Mouse (Mus musculus) liver, postnatal 0 days (tissue): ENCODE measurements around the gene Esp6. TPM values are rescaled to one million over a fixed set of nuclear protein-coding genes. Genes with fewer than 3 reads are reported as not detected.
"Not testable (repeated sequence)": the region's sequence is repeated elsewhere in the genome, so short reads cannot be mapped to it uniquely, and the experiment has no call there.

Experiments
- ATAC-seq: fragments of 200-750 bp; cut with Nextera tagmentation; 2 replicates; pipeline ENCODE4 v1.8.0; 2017; ENCODE audit warnings: mild to moderate bottlenecking, moderate library complexity
- DNase-seq: peaks from one replicate; pipeline ENCODE4 v3.0.0-alpha.2; 2016
- H3K27ac ChIP-seq: fragments of 300-500 bp; sonication (generic); 2 replicates; pipeline ENCODE4 v1.5.1; 2014; ENCODE audit warnings: antibody characterized with exemption, moderate library complexity, mild to moderate bottlenecking, low read depth
- H3K27me3 ChIP-seq: fragments of 300-500 bp; sonication (generic); 2 replicates; pipeline ENCODE4 v1.6.1; 2014; ENCODE audit warnings: low read length, control low read depth, mixed read lengths; ENCODE audit not compliant: insufficient read depth
- H3K36me3 ChIP-seq: fragments of 300-500 bp; sonication (generic); replicated peaks from 2 replicates; pipeline ENCODE4 v1.6.1; 2014; ENCODE audit warnings: mild to moderate bottlenecking, control low read depth, low read length, moderate library complexity, mixed read lengths; ENCODE audit not compliant: insufficient read depth
- H3K4me1 ChIP-seq: fragments of 300-500 bp; sonication (generic); 2 replicates; pipeline ENCODE4 v1.6.1; 2014; ENCODE audit warnings: antibody characterized with exemption, mild to moderate bottlenecking, control low read depth; ENCODE audit not compliant: insufficient read depth
- H3K4me2 ChIP-seq: fragments of 300-500 bp; sonication (generic); 2 replicates; pipeline ENCODE4 v1.6.1; 2014; ENCODE audit warnings: low read depth, mild to moderate bottlenecking, low read length, moderate library complexity, mixed read lengths
- H3K4me3 ChIP-seq: fragments of 300-500 bp; sonication (generic); 2 replicates; pipeline ENCODE4 v1.5.1; 2014; ENCODE audit warnings: low read depth, low read length
- H3K9ac ChIP-seq: fragments of 300-500 bp; sonication (generic); replicated peaks from 2 replicates; pipeline ENCODE4 v1.6.1; 2014; ENCODE audit warnings: mild to moderate bottlenecking, moderate library complexity
- H3K9me3 ChIP-seq: fragments of 300-500 bp; sonication (generic); 2 replicates; pipeline ENCODE4 v1.6.1; 2016; ENCODE audit warnings: mild to moderate bottlenecking, control low read depth, low read length, mixed read lengths
- CTCF ChIP-seq: sonication (generic); IDR thresholded peaks from 2 replicates; pipeline ENCODE4 v1.5.1; 2016; ENCODE audit warnings: antibody characterized with exemption, low read depth
- EP300 ChIP-seq: IDR thresholded peaks from 2 replicates; pipeline ENCODE4 v1.6.1; 2016; ENCODE audit warnings: antibody characterized with exemption, low read depth, mild to moderate bottlenecking
- WGBS: fragments of 180-500 bp; shearing (Covaris S2); extraction: QIAGEN DNeasy Blood & Tissue Kit; methylation state at CpG from one replicate; pipeline ENCODE4 v1.1.7; 2014; ENCODE audit not compliant: insufficient replicate concordance; 5-methylcytosine and 5-hydroxymethylcytosine counted together
- polyA plus RNA-seq: library from polyadenylated mRNA; unstranded; fragments of >200 nt; fragmentation: Nextera tagmentation; extraction: Ambion mirVana; gene quantifications from 2 replicates; pipeline ENCODE4 v1.2.1, GENCODE M21; 2015

Esp6 gene
- not detected in 2 replicates for polyA plus RNA-seq

- no peak for ATAC-seq
- no peaks in the 10 kb centered on the region for H3K4me1 ChIP-seq
- no peak within 1 kb of the TSS for H3K4me3 ChIP-seq
- DNase-seq, result no peak
- H3K36me3 ChIP-seq, result no peaks in the 10 kb centered on the region
- TF ChIP-seq EP300 (no peak), CTCF (no peak)
- H3K4me2 ChIP-seq, result no peak within 1 kb of the TSS
- no peaks in the 10 kb centered on the region for H3K27me3 ChIP-seq
- 74% methylated on average over 5 of the region's 5 CpGs for WGBS
- H3K27ac ChIP-seq, result no peak within 1 kb of the TSS
- H3K9me3 ChIP-seq, result no peaks in the 10 kb centered on the region
- H3K9ac ChIP-seq, result no peak within 1 kb of the TSS
Measured at GRCm38 (mm10) chr17:40561207-40561606, at the start of gene Esp6. Esp6 (plus strand) TSS chr17:40561507.

GRCm38 (mm10) chr17:40519818-40520217, 41.5 kb upstream of the Esp6 start, which contains the start of gene Esp8:
Esp8 (plus strand) TSS chr17:40520022.
- Histone ChIP-seq H3K9ac (no peak within 1 kb of the TSS), H3K36me3 (no peaks in the 10 kb centered on the region), H3K27me3 (no peaks in the 10 kb centered on the region), H3K4me2 (no peak within 1 kb of the TSS), H3K4me1 (no peaks in the 10 kb centered on the region), H3K27ac (no peak within 1 kb of the TSS), H3K4me3 (no peak within 1 kb of the TSS), H3K9me3 (no peaks in the 10 kb centered on the region)
- ATAC-seq (no peak), DNase-seq (no peak)
- no peak for TF ChIP-seq EP300
- no peak for TF ChIP-seq CTCF
- WGBS, result 53% methylated on average over 3 of the region's 3 CpGs

DNA sequence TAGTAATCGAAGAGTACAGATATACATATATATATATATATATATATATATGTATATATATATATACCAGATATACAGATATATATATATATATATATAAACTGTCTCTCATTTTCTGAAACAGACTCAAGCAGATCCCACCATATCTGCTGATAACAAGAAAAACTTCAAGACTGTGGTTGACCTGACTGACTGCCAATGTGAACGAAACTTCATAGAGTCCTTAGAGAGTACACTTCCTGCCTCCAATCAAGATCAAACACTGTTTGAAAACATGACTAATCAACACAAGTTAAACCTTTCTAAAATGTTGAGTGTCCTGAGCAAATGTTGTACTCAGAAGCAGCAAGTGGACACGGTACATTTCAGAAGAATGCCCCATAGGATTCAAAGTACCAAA, 31.5 kb upstream of the Esp6 start:
- no peaks in the 10 kb centered on the region for H3K4me1 ChIP-seq
- no peak overlapping the region for H3K4me3 ChIP-seq
- H3K9me3 ChIP-seq, result no peaks in the 10 kb centered on the region
- no peak overlapping the region for H3K9ac ChIP-seq
- H3K27me3 ChIP-seq, result no peaks in the 10 kb centered on the region
- 63% methylated on average over 3 of the region's 3 CpGs for WGBS
- DNase-seq, result no peak
- no peaks in the 10 kb centered on the region for H3K36me3 ChIP-seq
- ATAC-seq, result no peak
- no peak overlapping the region for H3K4me2 ChIP-seq
- H3K27ac ChIP-seq, result no peak overlapping the region
- TF ChIP-seq CTCF (no peak), EP300 (no peak)

DNA sequence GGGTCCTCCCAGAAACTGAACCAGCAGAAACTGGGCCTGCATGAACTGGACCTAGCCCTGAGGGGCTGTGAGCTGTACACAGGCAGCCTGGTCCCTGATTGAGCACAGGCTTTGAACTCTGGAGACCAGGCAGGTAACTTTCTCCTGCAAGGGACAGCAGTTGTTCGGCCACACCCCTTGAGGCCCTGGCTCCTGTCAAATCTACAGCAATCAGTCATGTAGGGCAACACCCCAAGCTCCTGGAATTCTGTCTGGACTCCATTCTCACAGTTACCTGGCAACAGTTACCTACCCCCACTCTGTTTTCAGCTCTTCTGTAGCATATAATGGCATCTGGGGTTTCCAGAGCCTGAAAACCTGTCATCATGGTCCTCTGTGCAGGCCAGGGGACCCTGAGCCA, 30.2 kb upstream of the Esp6 start:
- Histone ChIP-seq H3K4me3 (no peak overlapping the region), H3K27ac (no peak overlapping the region), H3K27me3 (no peaks in the 10 kb centered on the region), H3K4me1 (no peaks in the 10 kb centered on the region), H3K4me2 (no peak overlapping the region), H3K36me3 (no peaks in the 10 kb centered on the region), H3K9ac (no peak overlapping the region), H3K9me3 (no peaks in the 10 kb centered on the region)
- ATAC-seq (no peak), DNase-seq (no peak)
- TF ChIP-seq CTCF, result no peak
- no peak for TF ChIP-seq EP300
- 87% methylated on average over 1 of the region's 1 CpGs for WGBS

DNA sequence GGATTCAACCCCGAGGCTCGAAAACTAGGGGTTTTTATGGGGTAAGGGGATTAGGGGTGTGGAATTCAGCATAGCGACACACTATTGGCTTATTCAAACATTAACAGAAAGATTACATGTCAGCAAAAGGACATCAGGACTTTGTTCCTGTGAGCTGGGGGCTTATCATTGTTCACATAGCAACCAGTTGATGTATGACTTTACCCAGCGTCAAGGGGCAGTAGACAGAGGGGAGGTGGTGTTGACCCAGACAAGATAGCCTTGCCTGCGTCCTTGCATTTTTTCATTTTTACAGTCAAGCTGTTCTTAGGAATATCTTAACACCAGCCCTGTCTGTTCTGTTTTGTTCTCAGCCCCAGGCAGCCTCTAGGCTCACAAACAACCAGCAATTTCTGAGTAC, 14.3 kb upstream of the Esp6 start:
- not testable (repeated sequence) for H3K4me3 ChIP-seq, H3K27me3 ChIP-seq, DNase-seq, H3K4me2 ChIP-seq, H3K9me3 ChIP-seq, H3K9ac ChIP-seq, H3K4me1 ChIP-seq, ATAC-seq, H3K36me3 ChIP-seq, H3K27ac ChIP-seq
- 53% methylated on average over 5 of the region's 5 CpGs for WGBS

- H3K4me1 ChIP-seq, result no peaks in the 10 kb centered on the region
- H3K27me3 ChIP-seq, result no peaks in the 10 kb centered on the region
- DNase-seq (no peak), ATAC-seq (no peak)
- no peak overlapping the region for H3K27ac ChIP-seq
- H3K36me3 ChIP-seq, result no peaks in the 10 kb centered on the region
- H3K9me3 ChIP-seq, result no peaks in the 10 kb centered on the region
- no peak for TF ChIP-seq CTCF
- no peak for TF ChIP-seq EP300
- 63% methylated on average over 1 of the region's 1 CpGs for WGBS
- H3K4me2 ChIP-seq, result no peak overlapping the region
- no peak overlapping the region for H3K9ac ChIP-seq
- no peak overlapping the region for H3K4me3 ChIP-seq
Measured at GRCm38 (mm10) chr17:40553470-40553869, 7.8 kb upstream of the Esp6 start.

DNA sequence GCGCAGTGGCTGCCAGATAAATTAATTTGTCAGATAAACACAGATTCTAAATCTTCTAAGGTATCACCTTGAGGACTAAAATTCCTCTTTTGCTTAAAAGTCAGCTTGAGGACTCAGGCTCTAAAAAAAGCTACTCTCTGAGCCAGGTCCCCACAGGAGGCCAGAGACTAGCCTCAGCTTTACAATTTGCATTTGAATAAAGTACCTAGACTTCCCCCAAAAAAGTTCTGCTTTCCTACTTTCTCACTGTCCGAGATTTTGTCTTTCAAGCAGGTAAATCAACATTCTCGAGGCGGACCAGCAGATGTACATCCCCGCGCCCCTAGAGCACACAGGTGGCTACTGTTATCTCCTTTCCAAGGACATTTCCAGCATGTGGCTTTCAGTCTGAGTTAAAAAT, 22.6 kb downstream of the Esp6 start:
- not testable (repeated sequence) for DNase-seq, H3K27ac ChIP-seq, H3K27me3 ChIP-seq, H3K4me2 ChIP-seq, ATAC-seq, H3K9ac ChIP-seq, H3K4me1 ChIP-seq, H3K9me3 ChIP-seq, H3K4me3 ChIP-seq, H3K36me3 ChIP-seq
- 49% methylated on average over 6 of the region's 6 CpGs for WGBS
